Mouse (Mus musculus): Measurements from ENCODE around the gene Cdca7l.
A peak's percentile ranks its signal among the peaks of the same experiment; 100 is the strongest.
"Not testable (repeated sequence)": the region's sequence is repeated elsewhere in the genome, so short reads cannot be mapped to it uniquely, and the experiment has no call there.

Gene Cdca7l

DNA sequence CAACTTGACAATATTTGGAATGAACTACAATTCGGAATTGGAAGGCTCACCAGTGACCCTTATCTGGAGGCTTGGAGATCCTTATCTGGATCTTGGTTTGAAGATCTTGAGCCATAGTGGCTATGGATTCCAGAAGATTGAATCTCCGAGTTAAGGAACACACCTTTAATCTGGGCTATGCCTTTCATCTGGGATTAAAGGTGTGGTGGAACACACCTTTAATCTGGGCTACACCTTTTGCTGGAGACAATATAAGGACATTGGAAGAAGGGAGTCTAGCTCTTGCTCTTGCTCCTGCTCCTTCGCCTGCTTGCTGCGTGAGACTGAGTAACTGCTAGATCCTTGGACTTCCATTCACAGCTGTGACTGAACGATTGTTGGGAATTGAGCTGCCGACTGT, at the start of gene Cdca7l:
Gene Cdca7l (plus strand): TSS at position 301 of the 400 bp plus-strand sequence.
- not testable (repeated sequence) for DNase-seq (ENCODE audit: low read depth, low spot score)

DNA sequence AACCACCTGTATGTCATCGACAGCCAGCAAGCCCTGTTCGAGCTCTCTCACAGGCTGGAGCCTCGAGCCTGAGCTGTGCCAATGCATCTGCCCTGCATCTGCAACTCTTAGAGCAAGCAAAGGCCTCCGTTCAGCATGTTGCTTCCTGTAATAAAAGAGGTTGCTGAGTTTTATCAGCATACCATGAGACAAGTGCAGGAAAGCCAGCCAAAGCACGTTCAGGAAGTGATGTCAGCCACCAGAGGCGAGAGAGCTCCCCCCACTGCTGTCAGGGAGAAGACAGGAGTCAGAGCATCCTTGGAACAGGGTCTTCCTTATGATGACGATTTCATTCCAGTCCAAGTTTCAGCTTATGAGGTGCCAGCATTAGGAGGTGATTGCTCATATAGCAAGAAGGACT, 48.1 kb upstream of the Cdca7l start:
- DNase-seq (ENCODE audit: low read depth, low spot score) = no peak

DNA sequence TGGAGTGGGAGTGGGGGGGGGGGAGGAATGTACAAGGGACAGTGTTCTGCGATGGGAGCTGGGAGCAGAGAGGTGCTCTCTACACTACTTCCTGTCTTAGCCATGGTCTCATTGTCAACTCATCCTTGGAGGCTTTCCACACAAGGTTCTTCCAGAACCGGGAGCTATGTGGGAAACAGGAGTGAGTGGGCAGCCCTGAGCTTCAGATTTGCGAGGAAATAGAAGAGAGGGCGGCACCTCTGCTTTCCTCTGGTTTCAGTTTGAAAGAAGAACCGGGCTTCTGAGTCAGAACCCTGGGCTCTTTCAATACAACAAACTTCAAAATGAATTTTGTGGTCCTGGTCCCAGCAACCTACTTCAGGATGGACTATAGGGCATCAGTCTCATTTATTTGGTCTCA, 43.7 kb upstream of the Cdca7l start:
- DNase-seq (ENCODE audit: low read depth, low spot score) = no peak

DNA sequence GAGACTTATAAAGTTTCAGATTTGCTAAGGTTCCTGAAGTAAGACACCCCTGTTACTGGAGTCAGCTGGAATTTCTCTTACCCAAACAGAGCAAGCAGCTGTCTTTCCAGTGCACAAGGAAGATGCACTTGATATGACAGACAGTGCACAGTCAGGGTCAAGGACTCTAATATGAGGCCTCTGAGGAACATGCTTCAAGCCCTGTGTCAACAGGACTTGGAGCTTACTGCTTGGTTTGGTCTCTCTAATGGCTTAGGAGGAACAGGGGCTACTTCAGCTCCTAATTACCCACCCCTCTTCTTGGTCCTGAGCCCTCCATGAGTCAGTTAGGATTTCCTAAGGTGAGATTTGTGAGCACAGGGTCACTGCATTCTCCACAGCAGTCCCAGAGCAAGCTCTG, 43.2 kb upstream of the Cdca7l start:
- DNase-seq (ENCODE audit: low read depth, low spot score) = no peak

DNA sequence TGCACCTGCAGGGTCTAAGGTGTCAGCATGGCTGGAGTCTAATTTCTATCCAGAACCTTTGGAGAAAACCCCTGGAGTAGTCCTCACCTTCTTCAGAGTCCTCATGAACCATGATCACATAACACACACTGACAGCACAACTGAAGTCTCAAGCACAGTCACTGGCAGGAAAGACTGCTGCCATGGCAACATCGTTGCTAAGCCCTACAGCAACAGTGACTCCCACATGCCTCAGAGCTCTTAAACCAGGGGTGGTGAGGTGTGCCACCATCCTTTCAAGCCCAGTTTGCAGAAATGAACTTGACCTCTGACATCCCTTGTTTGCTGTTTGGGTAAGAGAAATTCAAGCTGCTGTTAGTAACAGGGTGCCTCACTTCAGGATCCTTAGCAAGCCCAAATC, 42.4 kb upstream of the Cdca7l start:
- no peak for DNase-seq (ENCODE audit: low read depth, low spot score)

DNA sequence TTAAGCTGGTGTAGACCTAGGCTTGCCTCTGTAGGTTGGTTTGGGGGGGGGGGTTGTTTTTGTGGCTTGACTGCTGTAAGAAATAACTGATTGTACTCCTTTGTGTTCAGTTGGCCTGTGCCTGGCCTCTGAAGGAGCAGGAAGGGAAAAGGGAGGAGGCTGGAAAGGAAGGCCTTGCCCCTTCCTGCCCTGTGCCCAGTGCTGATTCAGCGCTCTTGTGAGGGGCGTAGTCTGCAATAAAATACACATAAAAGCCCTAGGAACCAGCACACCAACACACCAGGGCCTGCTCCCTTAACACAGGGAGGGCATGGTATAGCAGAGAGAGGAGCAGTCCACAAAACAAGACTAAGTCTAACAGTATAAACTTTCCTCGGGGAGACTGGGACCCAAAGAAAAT, 40.8 kb upstream of the Cdca7l start:
- no peak for DNase-seq (ENCODE audit: low read depth, low spot score)

DNA sequence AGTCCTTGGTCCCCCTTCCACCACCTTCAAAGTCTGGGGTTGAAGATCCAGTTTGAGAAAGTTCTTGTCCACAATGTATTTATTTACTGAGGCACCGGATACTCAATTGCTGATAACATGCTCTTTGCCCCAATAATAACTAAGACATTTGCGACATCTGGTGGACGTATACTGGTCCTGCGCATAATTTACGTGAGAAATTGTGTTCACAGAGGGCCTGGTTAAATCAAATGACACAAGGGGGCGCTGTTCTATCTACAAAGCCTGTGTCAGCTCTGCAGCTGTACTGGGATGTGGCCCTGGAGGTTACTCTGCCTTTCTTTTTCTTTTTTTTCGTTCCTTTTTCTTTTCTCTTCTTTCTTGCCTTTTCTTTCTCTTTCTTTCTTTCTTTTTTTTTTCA, 39.2 kb upstream of the Cdca7l start:
- peak; percentile 92 for DNase-seq (ENCODE audit: low read depth, low spot score)

DNA sequence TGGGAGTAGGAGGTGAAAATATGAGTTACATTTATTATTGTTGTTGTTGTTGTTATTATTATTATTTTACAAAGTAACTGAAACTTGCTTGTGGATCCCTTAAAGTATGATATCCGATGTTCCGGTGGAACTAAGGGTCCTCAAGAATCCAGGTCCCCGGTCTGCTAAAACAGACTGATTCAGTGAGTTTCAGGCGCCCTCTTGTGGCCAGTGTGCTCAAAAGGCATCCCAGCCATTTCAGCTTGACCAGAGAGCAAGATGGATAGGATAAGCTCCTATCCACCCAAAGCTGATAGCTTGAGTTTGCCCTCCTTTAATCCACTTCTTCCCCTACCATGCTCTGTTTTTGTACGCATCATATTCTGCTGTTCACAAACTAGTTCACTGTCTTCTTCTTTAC, 35.0 kb upstream of the Cdca7l start:
- peak; percentile 82 for DNase-seq (ENCODE audit: low read depth, low spot score)

DNA sequence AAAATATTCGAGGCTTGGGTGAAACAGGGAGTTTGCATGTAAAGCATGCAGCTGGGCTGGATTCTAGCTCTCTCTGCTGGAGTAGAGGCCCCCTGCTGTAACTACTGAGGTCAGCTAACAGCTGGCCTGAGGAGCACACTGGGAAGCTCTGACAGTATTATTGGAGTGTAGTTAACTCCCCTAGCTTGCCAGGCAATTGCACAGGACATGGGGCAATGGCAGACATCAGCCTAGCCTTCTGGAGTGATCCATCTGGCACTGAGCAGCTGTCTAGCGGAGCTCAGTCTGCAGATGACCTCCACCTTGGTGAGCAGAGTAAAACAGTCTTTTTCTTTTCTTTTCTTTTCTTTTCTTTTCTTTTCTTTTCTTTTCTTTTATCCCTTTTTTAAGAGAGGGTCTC, 33.9 kb upstream of the Cdca7l start:
- DNase-seq (ENCODE audit: low read depth, low spot score) = no peak

DNA sequence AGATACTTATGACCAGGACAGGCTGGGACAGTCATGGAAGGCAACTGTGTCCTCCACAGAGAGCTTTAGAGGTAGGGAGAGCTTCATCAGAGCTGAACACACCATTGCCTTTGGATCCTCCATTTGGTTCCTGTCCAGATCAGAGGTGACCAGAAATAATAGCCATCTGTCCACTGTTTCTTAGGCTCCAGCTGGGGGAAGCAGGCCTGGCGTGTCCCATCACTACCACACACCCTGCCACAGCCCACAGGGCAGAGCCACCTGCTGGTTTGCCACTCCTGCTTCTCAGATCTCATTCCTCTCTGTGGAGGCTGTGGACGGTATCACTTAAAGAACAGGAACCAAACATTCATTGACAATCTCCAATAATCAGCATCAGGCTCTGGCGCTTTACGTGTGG, 32.9 kb upstream of the Cdca7l start:
- DNase-seq (ENCODE audit: low read depth, low spot score) = no peak

DNA sequence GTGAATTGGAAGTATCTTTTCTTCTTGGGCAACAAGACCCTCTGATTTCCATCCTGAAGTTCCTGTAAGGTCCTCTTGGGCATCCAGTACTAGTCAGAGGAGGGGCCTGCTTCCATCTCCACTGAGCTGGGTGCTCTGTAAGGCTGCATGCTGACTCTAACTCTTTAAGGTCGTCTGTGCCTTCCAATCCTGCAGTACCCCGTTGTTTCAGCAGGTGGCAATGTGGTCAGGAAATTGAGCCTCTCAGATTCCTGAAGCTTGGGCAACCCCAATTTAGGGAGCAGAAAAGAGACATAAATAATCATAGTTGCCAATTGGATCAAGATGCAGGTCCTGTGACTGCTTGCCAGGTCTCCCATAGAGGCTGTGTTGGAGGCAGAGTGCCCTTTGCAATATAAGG, 31.5 kb upstream of the Cdca7l start:
- peak; percentile 79 for DNase-seq (ENCODE audit: low read depth, low spot score)

DNA sequence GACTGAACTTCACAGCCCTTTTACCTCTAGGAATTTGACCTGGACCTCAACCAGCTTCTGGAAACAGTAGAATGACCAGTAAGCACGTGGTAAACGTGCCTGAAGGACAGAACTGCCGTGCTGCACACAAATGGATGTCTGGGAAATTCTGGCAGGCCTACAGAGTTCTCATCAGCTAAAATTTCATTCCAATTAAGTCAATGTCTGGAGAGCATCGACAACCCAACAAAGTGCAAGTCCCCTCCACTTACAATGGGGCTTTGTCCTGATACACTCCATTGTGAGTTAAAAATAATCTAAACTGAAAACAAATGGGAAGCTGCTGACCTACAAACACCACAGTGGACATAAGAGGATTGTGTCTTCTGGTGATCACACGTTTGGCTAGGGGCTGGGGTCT, 27.2 kb upstream of the Cdca7l start:
- no peak for DNase-seq (ENCODE audit: low read depth, low spot score)

DNA sequence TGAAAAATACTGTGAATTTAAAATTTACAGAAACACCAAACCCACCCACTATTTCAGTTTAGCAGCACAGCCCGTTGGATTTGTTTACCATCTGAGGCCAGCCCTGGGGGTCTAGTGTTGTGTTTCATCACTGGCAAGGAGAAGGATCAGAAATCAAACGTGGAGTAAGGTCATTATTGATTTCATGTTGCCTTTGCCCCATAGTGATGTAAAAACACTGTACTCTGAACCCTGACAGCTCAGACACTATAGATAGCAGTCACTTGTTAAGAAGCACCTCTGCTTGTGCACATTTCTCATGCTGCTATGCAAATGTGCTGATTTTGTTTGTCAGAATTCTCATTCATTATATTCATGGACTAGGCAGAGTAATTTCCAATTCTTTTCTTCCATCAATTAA, 22.7 kb upstream of the Cdca7l start:
- no peak for DNase-seq (ENCODE audit: low read depth, low spot score)

DNA sequence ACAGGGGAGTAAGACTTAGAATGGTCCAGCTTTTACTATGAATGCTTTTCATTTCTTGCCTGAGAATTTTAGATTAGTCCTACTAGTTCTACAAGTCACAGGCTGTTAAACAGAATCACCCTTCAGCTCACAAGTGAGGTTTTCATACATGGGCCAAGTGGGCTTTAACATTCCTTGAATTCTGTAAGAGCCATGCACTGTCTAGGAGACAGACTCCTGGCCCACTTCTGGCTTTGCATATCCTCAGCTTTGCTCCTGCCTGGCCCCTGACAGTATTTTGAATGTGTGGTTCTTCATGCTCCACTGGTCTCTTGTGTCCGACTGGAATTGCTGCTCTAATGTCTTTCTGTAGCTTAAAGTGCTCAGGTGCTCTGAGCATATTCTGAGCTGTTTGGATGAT, 20.7 kb upstream of the Cdca7l start:
- no peak for DNase-seq (ENCODE audit: low read depth, low spot score)

DNA sequence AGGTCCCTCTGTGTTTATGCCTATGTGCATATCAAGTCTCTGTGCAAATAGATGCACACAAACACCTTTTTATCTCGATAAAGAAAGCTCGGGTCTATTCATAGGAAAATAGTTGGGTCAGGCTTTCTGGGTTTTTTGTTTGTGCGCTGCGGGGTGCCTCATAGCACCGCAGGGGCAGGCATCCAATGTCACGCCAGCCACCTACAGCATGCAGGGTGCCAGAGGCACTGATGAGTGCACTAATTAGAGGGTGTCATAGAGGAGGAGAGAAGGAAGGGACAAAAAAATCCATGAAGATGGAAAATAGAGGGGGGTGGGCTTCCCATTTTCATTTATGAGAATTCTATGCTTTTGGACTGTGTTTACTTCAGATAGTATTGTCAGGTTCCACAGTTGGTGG, 17.5 kb upstream of the Cdca7l start:
- no peak for DNase-seq (ENCODE audit: low read depth, low spot score)

DNA sequence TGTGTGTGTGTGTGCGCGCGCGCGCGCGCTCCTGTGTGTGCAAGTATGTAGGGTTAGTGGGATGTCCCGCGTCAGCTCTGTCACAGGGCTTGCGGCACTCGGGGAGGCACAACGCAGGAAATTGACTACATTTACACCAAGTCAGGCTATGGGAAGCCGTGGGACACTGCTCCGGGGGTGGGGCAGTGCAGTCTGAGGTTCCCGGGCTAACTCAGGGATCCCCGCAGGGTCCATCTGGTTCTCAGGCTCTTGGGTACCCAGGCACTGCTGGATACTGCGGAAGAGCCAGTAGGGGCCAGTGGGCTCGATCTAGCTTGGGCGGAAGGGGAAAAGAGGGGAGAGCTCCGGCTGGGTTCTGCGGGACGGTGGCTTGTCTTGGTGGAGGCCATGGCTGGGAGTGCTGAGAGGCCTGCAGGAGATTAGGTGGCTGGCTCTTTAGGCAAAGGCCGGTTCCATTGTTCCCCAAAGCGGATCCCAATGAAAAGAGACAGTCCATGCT, 15.5 kb upstream of the Cdca7l start:
- no peak for DNase-seq (ENCODE audit: low read depth, low spot score)

DNA sequence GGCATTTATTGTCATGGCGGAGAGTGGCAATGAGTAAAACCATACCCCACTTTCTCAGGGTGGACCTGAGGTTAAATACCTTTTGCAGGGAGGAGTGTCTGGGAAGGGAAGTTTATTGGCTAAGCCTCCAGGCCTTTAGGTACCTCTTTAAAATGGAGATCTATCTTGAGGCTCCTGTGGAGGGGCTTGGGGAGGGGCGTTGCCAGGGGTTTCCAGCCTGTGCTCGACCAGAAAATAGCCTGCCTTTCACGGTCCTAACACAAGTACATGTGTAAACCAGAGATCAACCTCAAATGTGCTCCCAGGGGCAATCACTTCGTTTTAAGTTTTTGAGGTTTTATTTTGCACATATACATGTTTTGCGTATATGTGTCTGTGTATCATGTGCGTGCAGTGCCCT, 15.1 kb upstream of the Cdca7l start:
- no peak for DNase-seq (ENCODE audit: low read depth, low spot score)

DNA sequence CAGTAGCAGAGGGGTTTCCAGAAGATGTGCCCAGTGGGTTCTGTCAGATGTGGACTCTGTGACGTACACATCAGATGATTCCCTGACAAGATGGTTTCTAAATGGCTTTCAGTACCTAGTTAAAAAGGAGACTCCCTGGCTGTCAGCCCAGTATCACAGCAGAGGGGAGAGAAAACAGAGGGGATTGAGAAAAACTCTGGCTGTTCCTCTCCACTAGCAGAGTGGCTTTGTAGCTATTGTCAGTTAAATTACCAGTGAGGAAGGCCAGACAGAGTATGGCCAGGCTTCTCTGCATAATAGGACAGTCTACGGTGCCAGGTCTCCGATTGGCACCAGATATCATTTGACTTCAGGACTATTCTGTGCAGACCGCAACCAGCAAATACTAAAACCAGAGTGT, 8.8 kb upstream of the Cdca7l start:
- DNase-seq (ENCODE audit: low read depth, low spot score) = no peak

DNA sequence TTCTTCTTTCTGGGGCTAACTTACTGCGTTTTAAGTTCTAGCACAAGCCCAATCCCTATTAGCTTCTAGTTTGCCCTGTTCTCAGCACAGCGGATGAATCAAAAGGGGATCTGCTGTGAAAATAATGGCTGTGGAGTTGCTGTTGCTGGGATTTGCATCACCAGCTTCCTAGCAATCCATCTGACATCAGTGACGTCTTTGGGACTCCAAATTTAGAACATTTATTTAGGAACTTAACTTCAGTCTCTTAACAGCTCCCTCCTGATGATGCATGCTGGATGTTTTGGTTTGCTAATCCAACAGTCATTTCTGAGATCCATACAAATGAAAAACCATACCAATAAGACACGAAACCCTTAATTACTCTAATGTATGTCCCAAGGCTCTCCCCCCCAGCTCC, 1.5 kb downstream of the Cdca7l start:
- no peak for DNase-seq (ENCODE audit: low read depth, low spot score)

DNA sequence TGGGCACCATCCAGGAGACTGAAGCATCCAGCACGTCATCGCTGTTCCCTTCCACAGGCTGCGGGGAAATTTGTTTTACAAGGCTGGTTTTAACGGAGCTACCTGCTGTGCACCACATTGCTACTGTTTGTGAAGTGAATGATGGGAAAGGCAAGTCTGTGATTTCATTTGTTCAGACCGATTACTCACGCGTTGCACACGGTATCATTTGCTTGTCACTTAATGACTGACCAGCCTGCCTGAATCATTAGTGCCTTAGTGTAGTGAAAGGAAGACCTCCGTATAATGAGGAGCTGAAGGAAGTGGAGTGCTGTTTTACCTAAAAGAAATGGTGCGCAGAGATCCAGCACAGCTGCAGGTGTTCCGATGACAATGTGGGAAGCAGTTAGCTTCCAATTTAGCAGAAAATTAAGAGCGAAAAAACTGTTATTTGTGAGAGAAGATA, 1.9 kb downstream of the Cdca7l start:
- DNase-seq (ENCODE audit: low read depth, low spot score) = peak; percentile 56

DNA sequence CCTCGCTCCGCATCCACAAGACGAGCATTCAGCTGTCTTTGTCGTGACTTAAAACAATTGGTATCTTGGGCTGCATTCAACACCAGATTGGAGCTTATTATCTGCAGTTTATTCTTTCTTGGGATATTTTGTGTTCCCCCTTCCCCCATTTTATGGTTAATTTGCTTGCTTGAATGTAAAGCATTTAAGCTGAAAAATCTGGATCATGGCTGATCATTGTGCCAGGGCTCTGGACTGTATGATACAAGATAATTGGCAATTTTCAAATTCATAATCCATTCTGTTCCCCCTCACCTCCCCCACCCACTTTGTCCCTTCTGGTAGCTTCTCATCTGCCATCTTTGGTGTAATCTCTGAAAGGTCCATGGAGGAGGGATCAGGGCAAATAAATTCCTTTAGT, 2.4 kb downstream of the Cdca7l start:
- no peak for DNase-seq (ENCODE audit: low read depth, low spot score)

DNA sequence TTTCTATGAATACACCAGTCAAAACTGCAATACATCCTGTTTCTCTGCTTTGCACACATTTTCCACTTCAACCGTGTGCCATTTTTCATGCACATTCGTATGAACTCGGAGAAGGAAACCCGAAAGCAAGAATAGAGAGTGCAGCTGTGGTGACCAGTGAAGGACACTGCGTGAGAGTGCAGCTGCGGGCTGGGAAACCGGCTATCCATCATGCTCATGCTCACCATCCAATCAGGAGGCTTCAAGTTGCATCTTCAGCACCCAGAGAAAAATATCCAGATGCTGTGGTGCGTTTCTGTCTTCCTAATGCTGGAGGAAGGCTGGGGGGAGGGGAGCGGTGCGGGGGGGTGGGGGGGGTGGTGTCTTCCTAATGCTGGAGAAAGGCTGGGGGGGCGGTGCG, 3.5 kb downstream of the Cdca7l start:
- DNase-seq (ENCODE audit: low read depth, low spot score) = peak; percentile 70

DNA sequence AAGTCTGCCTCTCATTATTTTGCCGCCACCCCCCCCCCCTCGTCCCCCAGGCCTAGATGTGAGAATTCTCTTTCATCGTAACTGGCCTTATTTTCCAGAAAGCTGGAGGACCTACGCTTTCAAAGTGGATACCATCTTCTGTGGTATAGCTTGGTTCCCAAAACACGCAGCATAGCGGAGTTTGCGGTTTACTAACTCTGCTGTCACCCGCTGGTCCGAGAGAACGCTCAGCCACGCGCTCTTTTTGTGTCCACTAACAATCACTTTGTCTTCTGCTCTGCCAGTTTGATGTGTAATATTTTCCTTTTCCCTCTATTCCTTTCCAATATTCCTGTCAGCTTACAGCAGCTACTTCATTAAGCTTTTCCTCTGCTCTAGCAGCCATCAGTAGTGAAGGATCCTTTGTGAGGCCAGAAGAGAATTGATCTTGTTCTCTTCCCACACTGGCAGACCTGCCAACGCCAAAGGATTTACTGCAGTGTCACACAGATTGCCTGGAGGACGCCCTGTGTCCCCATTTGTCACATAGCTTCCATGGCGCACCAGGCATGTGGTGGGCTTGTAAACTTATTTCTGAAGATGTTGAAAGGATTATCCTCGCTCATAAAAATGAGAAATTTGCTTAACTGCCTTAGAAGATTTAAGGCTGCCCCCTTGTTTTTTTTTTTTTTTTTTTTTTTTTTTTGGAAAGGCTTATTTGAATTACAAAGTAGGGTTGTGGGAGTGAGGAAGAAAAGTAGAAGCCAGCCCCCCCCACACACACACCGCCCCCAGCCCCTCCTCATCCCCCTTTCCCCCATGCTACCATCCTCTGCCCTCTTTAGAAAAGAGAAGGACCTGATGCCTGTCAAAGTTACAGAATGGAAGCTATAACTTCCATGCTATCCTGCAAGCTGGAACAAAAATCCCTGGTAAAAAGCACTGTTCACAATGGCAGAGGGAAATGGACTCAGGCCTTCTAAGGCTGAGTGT, 4.6 kb downstream of the Cdca7l start:
- DNase-seq (ENCODE audit: low read depth, low spot score) = peak; percentile 80

Data from mesoderm, embryonic 11.5 days (tissue).